28 mouse cellular contexts compared by ENCODE assay signal in genomic region chr7:107340221-107340620, GRCm38 (mm10). TPM values are rescaled to one million over a fixed set of nuclear protein-coding genes. Genes with fewer than 3 reads are reported as not detected.
DNase-seq lines count a peak whose midpoint lies in the region; ATAC-seq and TF ChIP-seq lines count a peak whose summit lies in the region.
"Had no signal": no experiment of that assay in that cellular context is flagged by ENCODE, and none has a peak within 500 bp of the region (broad histone marks: within the 10 kb centered on the region; RNA-seq: fewer than 3 reads in every experiment).

No protein-coding gene starts in this region.

- 82% methylated on average over 1 of the region's 1 CpGs for WGBS in midbrain, embryonic 11.5 days

- H3K27ac ChIP-seq in ES-E14 (ENCODE audit: insufficient read depth, low read depth, low read length, poor library complexity, severe bottlenecking) = peak overlapping the region; percentile 87; the same call in 1 of the 2 replicates
- H3K27ac ChIP-seq in midbrain, embryonic 11.5 days (ENCODE audit: low read depth, low read length) = no peak overlapping the region
- H3K27ac ChIP-seq: embryonic facial prominence, embryonic 13.5 days; embryonic facial prominence, embryonic 15.5 days; forebrain, embryonic 10.5 days; forebrain, embryonic 12.5 days had no signal

- ATAC-seq in midbrain, embryonic 11.5 days (ENCODE audit: low FRiP score) = no peak
- ATAC-seq: CD4-positive, CD25-positive, alpha-beta regulatory T cell, adult 4 months; forebrain, embryonic 14.5 days; forebrain, embryonic 16.5 days had no signal

- peaks cover 8 to 9% of the 10 kb centered on the region in 2 experiments for H3K4me1 ChIP-seq in ES-E14 (ENCODE audit: control insufficient read depth in 2 of 2, insufficient read depth in 2 of 2, low read length in 2 of 2, poor library complexity in 1 of 2)
- H3K4me1 ChIP-seq in midbrain, embryonic 11.5 days (ENCODE audit: control insufficient read depth, insufficient read depth, low read length) = no peaks in the 10 kb centered on the region
- H3K4me1 ChIP-seq: embryonic facial prominence, embryonic 13.5 days; embryonic facial prominence, embryonic 15.5 days had no signal

- H3K4me2 ChIP-seq in midbrain, embryonic 11.5 days = no peak overlapping the region
- H3K4me2 ChIP-seq: embryonic facial prominence, embryonic 13.5 days; embryonic facial prominence, embryonic 15.5 days; forebrain, embryonic 12.5 days had no signal

- no peak overlapping the region for H3K4me3 ChIP-seq in ES-E14 (ENCODE audit: insufficient read depth in 1 of 2, low read depth in 1 of 2, low read length in 2 of 2, poor library complexity in 1 of 2, severe bottlenecking in 1 of 2)
- H3K4me3 ChIP-seq in midbrain, embryonic 11.5 days (ENCODE audit: low read depth, low read length) = no peak overlapping the region
- H3K4me3 ChIP-seq: embryonic facial prominence, embryonic 13.5 days; embryonic facial prominence, embryonic 15.5 days; erythroblast, embryonic 14.5 days; forebrain, embryonic 10.5 days; forebrain, embryonic 12.5 days had no signal

- in situ Hi-C loops in ES-E14 (cut with MboI; ENCODE audit: low sequenced_read_pairs in 2 of 2, unreplicated experiment in 2 of 2) = no loop called here

- peak; percentile 33 for DNase-seq in heart, adult 11 months
- no peak for DNase-seq in heart, postnatal 36 days
- DNase-seq in ES-E14 (ENCODE audit: low read depth, low spot score) (peak; percentile 12), ZHBTc4 (ENCODE audit: low read depth, low spot score) (peak; percentile 25)
- DNase-seq in midbrain, embryonic 11.5 days (ENCODE audit: low spot score, missing footprints) = no peak
- DNase-seq in right cerebral cortex, postnatal 36 days (ENCODE audit: low spot score in 2 of 2) = no peak
- DNase-seq: adrenal gland, adult 2 months; adrenal gland, postnatal 10 days; adrenal gland, postnatal 25 days; B cell, adult 2 months; cerebellum, adult 11 months; cerebellum, adult 18-20 months; cerebellum, adult 8-10 months; cerebellum, adult 9-11 months; cerebellum, postnatal 14 days; cerebellum, postnatal 36 days; embryo, embryonic 11 days had no signal

- H3K9me3 ChIP-seq in ES-E14 (ENCODE audit: control insufficient read depth, insufficient read depth, low read depth, low read length) = peaks cover 22% of the 10 kb centered on the region
- no peaks in the 10 kb centered on the region for H3K9me3 ChIP-seq in midbrain, embryonic 11.5 days (ENCODE audit: control insufficient read depth, low read length)
- H3K9me3 ChIP-seq: embryonic facial prominence, embryonic 13.5 days; embryonic facial prominence, embryonic 15.5 days; forebrain, embryonic 10.5 days; forebrain, embryonic 12.5 days had no signal

- intact Hi-C loops in heart, postnatal 36 days (cut with DNase I) = no loop called here

- no peaks in the 10 kb centered on the region for H3K27me3 ChIP-seq in midbrain, embryonic 11.5 days (ENCODE audit: control insufficient read depth, insufficient read depth, low read length)
- H3K27me3 ChIP-seq: embryonic facial prominence, embryonic 13.5 days; embryonic facial prominence, embryonic 15.5 days; forebrain, embryonic 12.5 days had no signal

- no peaks in the 10 kb centered on the region for H3K36me3 ChIP-seq in ES-E14 (ENCODE audit: control insufficient read depth, insufficient read depth, low read length, poor library complexity, severe bottlenecking)
- no peaks in the 10 kb centered on the region for H3K36me3 ChIP-seq in midbrain, embryonic 11.5 days (ENCODE audit: control insufficient read depth, insufficient read depth, low read length)
- H3K36me3 ChIP-seq: embryonic facial prominence, embryonic 13.5 days; embryonic facial prominence, embryonic 15.5 days; forebrain, embryonic 10.5 days; forebrain, embryonic 12.5 days had no signal

- H3K9ac ChIP-seq in ES-E14 (ENCODE audit: insufficient read depth, low read depth, low read length, poor library complexity, severe bottlenecking) = no peak overlapping the region
- H3K9ac ChIP-seq in midbrain, embryonic 11.5 days (ENCODE audit: low read length) = no peak overlapping the region
- H3K9ac ChIP-seq: embryonic facial prominence, embryonic 13.5 days; embryonic facial prominence, embryonic 15.5 days; forebrain, embryonic 12.5 days had no signal

TF ChIP-seq in ES-E14, 5 proteins besides CTCF, POLR2A, EP300 and RAD21:
- TF ChIP-seq MAFK (IDR thresholded peaks at IDR 0.05; ENCODE audit: insufficient read depth, low read depth, low read length) = no peak
- no peak for TF ChIP-seq HCFC1 (IDR thresholded peaks at IDR 0.05; ENCODE audit: borderline replicate concordance, insufficient read depth, low read length)
- TF ChIP-seq ZNF384 (IDR thresholded peaks at IDR 0.05; ENCODE audit: low read depth, low read length) = no peak
- no peak for TF ChIP-seq CHD2 (IDR thresholded peaks at IDR 0.05; ENCODE audit: low read depth, low read length)
- no peak for TF ChIP-seq ZC3H11A (IDR thresholded peaks at IDR 0.05; ENCODE audit: borderline replicate concordance, low read depth, low read length)

RNA-seq across cellular contexts. Expression of gene Syt9, which starts 30.3 kb away (rescaled TPM):
- not detected for total RNA-seq in heart, postnatal 36 days (2021)
- total RNA-seq in ES-E14 (2012; rRNA removed) = 8.4 and 12.0 TPM in 2 replicates
- polyA plus RNA-seq in midbrain, embryonic 11.5 days (2014; fragmentation: Nextera tagmentation; extraction: Ambion mirVana) = 3.9 and 5.6 TPM in 2 replicates
- total RNA-seq: CH12.LX; common myeloid progenitor, adult 5-6 weeks; MEL had no signal
- polyA plus RNA-seq: CD4-positive, CD25-positive, alpha-beta regulatory T cell, adult 4 months; erythroblast, embryonic 14.5 days had no signal

Comparison
In these comparisons a context has a peak if more than half of its experiments do, and no peak if none do; other contexts are left out.
1. DNase-seq: peak in heart, adult 11 months (single experiment), ES-E14 (single experiment) and ZHBTc4 (single experiment); none in heart, postnatal 36 days (0 of 2), midbrain, embryonic 11.5 days (single experiment) and right cerebral cortex, postnatal 36 days (0 of 2).